Mouse (Mus musculus) B cell, adult (primary cell): ENCODE results near the gene Lcp2. TPM values are rescaled to one million over a fixed set of nuclear protein-coding genes. Genes with fewer than 3 reads are reported as not detected.

Source experiments
- total RNA-seq: library from RNA; stranded (reverse); gene quantifications from 4 replicates; pipeline ENCODE4 v1.2.4, GENCODE M21; 2023; ENCODE audit not compliant: inconsistent age

Lcp2 gene
- total RNA-seq: 1.4 to 6.4 TPM (median 2.0 TPM) in 4 replicates

DNA sequence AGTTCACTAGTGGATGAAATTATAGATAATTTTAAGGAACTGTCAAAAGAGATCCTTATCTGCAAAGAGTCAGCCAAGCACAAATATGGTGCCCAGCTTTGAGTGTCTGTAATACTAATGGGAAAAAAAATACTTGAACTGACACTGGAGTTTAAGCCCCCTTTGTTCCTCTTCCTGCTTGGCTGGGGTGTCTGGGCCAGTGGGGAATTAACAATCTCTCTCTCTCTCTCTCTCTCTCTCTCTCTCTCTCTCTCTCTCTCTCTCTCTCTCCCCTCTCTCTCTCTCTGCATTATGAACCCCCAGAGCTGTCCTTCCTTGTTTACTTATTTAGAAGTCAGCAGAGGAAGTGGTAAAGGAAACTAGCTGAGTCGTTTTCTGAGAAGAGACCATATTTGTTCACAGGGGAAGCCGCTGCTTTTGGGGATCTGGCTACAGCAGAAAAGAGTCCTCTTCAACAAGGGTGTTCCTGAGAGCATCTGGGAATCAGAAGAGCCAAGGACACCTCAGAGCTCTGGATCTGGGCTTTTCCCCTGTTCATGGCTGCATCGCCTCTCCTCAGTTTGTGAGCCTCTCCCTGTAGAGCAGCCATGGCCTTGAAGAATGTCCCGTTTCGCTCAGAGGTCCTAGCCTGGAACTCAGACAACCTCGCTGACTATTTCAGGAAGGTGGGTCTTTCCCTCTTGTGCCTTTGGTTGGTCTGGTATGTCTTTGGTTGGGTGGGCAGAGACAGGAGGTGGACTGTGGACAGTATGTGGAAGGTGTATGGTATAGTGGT, at the start of gene Lcp2:
Lcp2 (plus strand) TSS at position 154 of the 775 bp plus-strand sequence.

DNA sequence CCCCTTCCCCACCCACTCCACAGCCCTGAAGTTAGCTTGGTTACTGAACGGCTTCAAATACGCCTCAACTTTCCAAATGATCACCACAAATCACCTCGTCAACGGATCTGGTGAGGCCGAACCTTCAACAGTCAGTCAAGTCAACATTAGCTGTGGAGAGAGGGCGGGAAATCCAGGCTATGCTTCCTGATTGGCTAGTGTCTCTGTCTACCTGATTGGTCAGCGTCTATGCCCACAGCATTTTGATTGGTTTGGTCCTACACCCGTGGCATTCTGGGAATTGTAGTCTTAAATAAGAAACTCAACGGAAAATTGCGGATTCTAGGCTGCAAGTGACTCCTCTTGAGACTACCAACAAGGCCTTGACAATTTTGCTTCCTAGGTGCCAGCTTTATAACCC, 51.7 kb downstream of the Lcp2 start, which contains the start of gene 4930469K13Rik:
4930469K13Rik (minus strand) TSS at position 133 of the 400 bp plus-strand sequence.

Other genes starting within 250 kb of the Lcp2 start
- not detected in 4 replicates for gene Kcnmb1, start 83.9 kb upstream of the Lcp2 start, total RNA-seq
- gene Kcnip1, start 53.8 kb upstream of the Lcp2 start, total RNA-seq: not detected in 4 replicates
- not detected in 4 replicates for gene 4930469K13Rik, start 51.6 kb downstream of the Lcp2 start, total RNA-seq
- gene Foxi1, start 161.2 kb downstream of the Lcp2 start, total RNA-seq: 0.21 to 0.29 TPM in 2 of 4 replicates, not detected in the others